Mouse (Mus musculus) ES-E14 (cell line): ENCODE results near the gene 4930432M17Rik. TPM values are rescaled to one million over a fixed set of nuclear protein-coding genes. Genes with fewer than 3 reads are reported as not detected.

Experiments used
- DNase-seq: peaks from one replicate; pipeline ENCODE4 v3.0.0-alpha.2; 2013; ENCODE audit warnings: low read depth, low spot score
- H3K27ac ChIP-seq: 2 replicates; pipeline ENCODE4 v1.5.1; 2012; ENCODE audit warnings: low read depth, mild to moderate bottlenecking, low read length, moderate library complexity, mixed read lengths; ENCODE audit not compliant: poor library complexity, insufficient read depth, severe bottlenecking
- H3K36me3 ChIP-seq: 2 replicates; pipeline ENCODE4 v1.6.1; 2012; ENCODE audit warnings: mild to moderate bottlenecking, low read length, moderate library complexity, mixed read lengths; ENCODE audit not compliant: control insufficient read depth, poor library complexity, insufficient read depth, severe bottlenecking
- H3K4me1 ChIP-seq, 2 experiments: fragments of 150-350 bp in 1 of 2; sonication (generic) in 1 of 2; 2 replicates each; pipeline ENCODE4 v1.6.1; 2012; ENCODE audit warnings: low read length in 2 of 2, mild to moderate bottlenecking in 1 of 2, mixed read lengths in 1 of 2; ENCODE audit not compliant: control insufficient read depth in 2 of 2, insufficient read depth in 2 of 2, poor library complexity in 1 of 2
- H3K4me3 ChIP-seq, 2 experiments: fragments of 150-350 bp in 1 of 2; sonication (generic) in 1 of 2; 2 replicates each; pipeline ENCODE4 v1.5.1; 2012; ENCODE audit warnings: low read length in 2 of 2, low read depth in 1 of 2, mild to moderate bottlenecking in 1 of 2, mixed read lengths in 1 of 2; ENCODE audit not compliant: insufficient read depth in 1 of 2, poor library complexity in 1 of 2, severe bottlenecking in 1 of 2
- H3K9ac ChIP-seq: 2 replicates; pipeline ENCODE4 v1.6.1; 2012; ENCODE audit warnings: low read depth, mild to moderate bottlenecking, low read length, mixed read lengths; ENCODE audit not compliant: poor library complexity, insufficient read depth, severe bottlenecking
- H3K9me3 ChIP-seq: fragments of 150-350 bp; sonication (generic); 2 replicates; pipeline ENCODE4 v1.6.1; 2012; ENCODE audit warnings: low read depth, mild to moderate bottlenecking, low read length; ENCODE audit not compliant: control insufficient read depth, insufficient read depth
- CHD2 ChIP-seq: IDR thresholded peaks from 2 replicates; pipeline ENCODE4 v1.6.1; 2014; ENCODE audit warnings: mild to moderate bottlenecking, low read depth, low read length, inconsistent platforms
- HCFC1 ChIP-seq: IDR thresholded peaks from 2 replicates; pipeline ENCODE4 v1.6.1; 2012; ENCODE audit warnings: low read length, inconsistent platforms, borderline replicate concordance; ENCODE audit not compliant: insufficient read depth
- MAFK ChIP-seq: IDR thresholded peaks from 2 replicates; pipeline ENCODE4 v1.6.1; 2014; ENCODE audit warnings: mild to moderate bottlenecking, low read depth, low read length, inconsistent platforms; ENCODE audit not compliant: insufficient read depth
- ZC3H11A ChIP-seq: IDR thresholded peaks from 2 replicates; pipeline ENCODE4 v1.6.1; 2012; ENCODE audit warnings: low read depth, mild to moderate bottlenecking, inconsistent platforms, low read length, borderline replicate concordance
- ZNF384 ChIP-seq: IDR thresholded peaks from 2 replicates; pipeline ENCODE4 v1.6.1; 2012; ENCODE audit warnings: low read depth, low read length, inconsistent platforms
- in situ Hi-C, 2 experiments: fragments of 600-800 bp; cut with MboI; formaldehyde crosslinking; loops; one replicate each; pipeline ENCODE4 v1.15.1; 2025; ENCODE audit warnings: low sequenced_read_pairs in 2 of 2, inconsistent platforms in 1 of 2; ENCODE audit not compliant: unreplicated experiment in 2 of 2
- total RNA-seq: library from RNA; depleted of rRNA; stranded (reverse); fragments of 300-350 nt; gene quantifications from 2 replicates; pipeline ENCODE4 v1.2.3, GENCODE M21; 2012

The 4930432M17Rik gene
- total RNA-seq, 1 experiment, result not detected

GRCm38 (mm10) chr3:121707106-121707505, 36.5 kb downstream of the 4930432M17Rik start:
- Histone ChIP-seq H3K27ac (no peak overlapping the region), H3K4me1 (no peaks in the 10 kb centered on the region), H3K4me3 (no peak overlapping the region), H3K9ac (no peak overlapping the region), H3K36me3 (no peaks in the 10 kb centered on the region), H3K9me3 (no peaks in the 10 kb centered on the region)
- TF ChIP-seq ZC3H11A (no peak), MAFK (no peak), CHD2 (no peak), ZNF384 (no peak), HCFC1 (no peak)
- in situ Hi-C loops, result no loop called here
- no peak for DNase-seq

GRCm38 (mm10) chr3:121710894-121711531, 40.5 kb downstream of the 4930432M17Rik start:
- in situ Hi-C loops, result no loop called here
- no peak overlapping the region for H3K4me3 ChIP-seq
- no peak for DNase-seq
- H3K9ac ChIP-seq, result no peak overlapping the region
- no peak for TF ChIP-seq HCFC1
- no peak for TF ChIP-seq CHD2
- TF ChIP-seq ZNF384, result no peak
- no peak for TF ChIP-seq MAFK
- TF ChIP-seq ZC3H11A, result no peak
- no peaks in the 10 kb centered on the region for H3K9me3 ChIP-seq
- no peaks in the 10 kb centered on the region for H3K36me3 ChIP-seq
- H3K4me1 ChIP-seq, result no peaks in the 10 kb centered on the region
- H3K27ac ChIP-seq, result no peak overlapping the region

DNA sequence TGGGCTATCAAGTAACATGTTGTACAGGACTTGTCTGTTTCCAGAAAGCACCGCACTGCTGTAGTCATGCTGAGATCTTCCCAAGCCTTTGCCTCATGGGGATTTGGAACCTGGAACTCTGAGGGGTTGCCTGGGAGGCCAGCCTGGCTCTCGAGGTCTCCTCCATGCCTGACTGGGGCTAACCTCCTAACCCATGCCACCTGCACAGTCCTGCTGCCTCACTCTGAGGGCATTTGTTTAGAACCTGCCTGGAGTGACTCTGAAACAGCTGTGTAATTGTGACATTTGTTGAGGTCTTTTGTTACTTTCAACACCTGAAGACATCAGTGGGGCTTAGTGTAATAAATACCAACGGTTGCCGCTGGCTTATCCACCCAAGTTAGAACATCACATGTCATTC, 41.7 kb downstream of the 4930432M17Rik start:
- in situ Hi-C loops, result no loop called here
- no peak for DNase-seq
- TF ChIP-seq ZNF384 (no peak), MAFK (no peak), HCFC1 (no peak), CHD2 (no peak), ZC3H11A (no peak)
- H3K27ac ChIP-seq, result no peak overlapping the region
- no peaks in the 10 kb centered on the region for H3K36me3 ChIP-seq
- H3K9ac ChIP-seq, result no peak overlapping the region
- H3K4me3 ChIP-seq, result no peak overlapping the region
- no peaks in the 10 kb centered on the region for H3K9me3 ChIP-seq
- H3K4me1 ChIP-seq, result no peaks in the 10 kb centered on the region

DNA sequence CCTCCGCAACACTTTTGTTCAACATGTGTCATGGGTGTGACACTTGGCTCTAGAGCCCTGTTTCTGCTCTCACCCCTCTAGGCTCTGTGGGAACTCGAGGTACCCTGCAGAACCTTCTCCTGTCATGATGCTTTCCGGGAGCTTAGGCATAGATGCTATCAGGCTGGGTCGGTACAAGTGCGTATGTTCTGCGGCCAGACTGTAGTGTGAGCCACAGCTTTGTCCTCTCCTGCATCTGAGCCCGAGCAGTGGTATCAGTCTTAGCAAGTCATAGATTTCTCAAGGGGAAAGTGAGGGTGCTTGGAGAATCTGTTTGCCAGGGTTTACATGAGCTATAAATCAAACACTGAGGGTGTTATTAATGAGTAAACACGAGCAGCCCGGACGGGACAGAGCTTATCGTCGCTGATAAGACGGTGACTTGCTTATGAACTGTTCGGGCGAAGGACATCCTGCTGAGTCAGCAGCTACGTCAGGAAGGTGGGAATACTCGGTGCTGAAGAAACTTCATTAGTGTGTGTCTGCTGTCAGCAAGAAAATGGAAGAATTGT, 42.7 kb downstream of the 4930432M17Rik start:
- no peaks in the 10 kb centered on the region for H3K9me3 ChIP-seq
- no peak overlapping the region for H3K9ac ChIP-seq
- DNase-seq, result no peak
- no peaks in the 10 kb centered on the region for H3K36me3 ChIP-seq
- no peaks in the 10 kb centered on the region for H3K4me1 ChIP-seq
- no peak for TF ChIP-seq HCFC1
- TF ChIP-seq ZNF384, result no peak
- TF ChIP-seq ZC3H11A, result no peak
- peak; percentile 92 for TF ChIP-seq MAFK
- TF ChIP-seq CHD2, result no peak
- H3K27ac ChIP-seq, result no peak overlapping the region
- in situ Hi-C loops, result no loop called here
- no peak overlapping the region for H3K4me3 ChIP-seq
